Mouse (Mus musculus): ENCODE results near the gene Rin3. TPM values are rescaled to one million over a fixed set of nuclear protein-coding genes. Genes with fewer than 3 reads are reported as not detected.

Rin3 gene
- polyA plus RNA-seq, 1 experiment from 2014 or later = 3.2 TPM

DNA sequence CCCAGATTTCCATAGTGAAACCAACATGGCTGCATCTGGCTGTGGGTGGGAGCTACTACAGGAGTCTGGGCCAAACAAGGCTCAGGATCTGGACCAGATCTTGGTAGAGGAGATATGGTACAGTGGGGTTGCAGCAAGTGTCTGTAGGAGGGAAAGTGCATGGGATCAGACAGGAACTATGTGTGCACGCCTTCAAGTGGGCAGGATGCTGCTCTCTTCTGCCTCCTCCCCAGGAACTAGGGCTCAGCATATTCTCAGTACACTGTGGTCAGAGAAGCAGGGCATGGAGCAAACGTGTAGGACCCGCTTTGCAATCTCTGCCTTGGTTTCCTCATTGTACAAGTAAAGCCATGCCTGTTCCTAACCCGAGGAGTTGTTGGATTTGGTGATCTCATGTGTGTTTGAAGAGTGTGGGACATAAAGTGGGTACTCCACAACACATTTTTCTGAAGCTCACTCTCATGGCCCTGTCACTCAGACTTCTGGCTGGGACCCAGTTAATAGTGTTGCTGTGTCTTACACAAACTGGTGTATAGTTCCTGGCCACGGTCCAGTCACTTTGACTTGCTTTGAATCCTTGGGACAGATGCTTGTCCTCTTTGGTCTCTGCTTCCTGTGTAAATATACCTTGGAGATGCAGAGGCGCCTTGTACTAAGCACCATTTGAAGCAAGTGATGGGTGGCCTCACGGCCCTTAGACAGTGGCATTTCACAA is 9.8 kb downstream of the Rin3 start:
- H3K27ac ChIP-seq (replicated peaks) = no peak overlapping the region
- no peak for ATAC-seq (ENCODE audit: low FRiP score)
- no peak overlapping the region for H3K4me3 ChIP-seq (replicated peaks)
- H3K4me2 ChIP-seq = no peak overlapping the region
- no peak overlapping the region for H3K9ac ChIP-seq (replicated peaks)
- no peaks in the 10 kb centered on the region for H3K36me3 ChIP-seq
- H3K4me1 ChIP-seq = 0 out of 2 replicates have a peak, but pooled peaks cover 2% of the 10 kb centered on the region
- no peaks in the 10 kb centered on the region for H3K27me3 ChIP-seq (replicated peaks)
- WGBS = 87% methylated on average over 7 of the region's 7 CpGs
- no peaks in the 10 kb centered on the region for H3K9me3 ChIP-seq (replicated peaks)

- H3K9ac ChIP-seq (replicated peaks) = no peak overlapping the region
- H3K27ac ChIP-seq (replicated peaks) = no peak overlapping the region
- no peaks in the 10 kb centered on the region for H3K27me3 ChIP-seq (replicated peaks)
- H3K9me3 ChIP-seq (replicated peaks) = no peaks in the 10 kb centered on the region
- ATAC-seq (ENCODE audit: low FRiP score) = no peak
- no peaks in the 10 kb centered on the region for H3K36me3 ChIP-seq
- H3K4me3 ChIP-seq (replicated peaks) = no peak overlapping the region
- 77% methylated on average over 5 of the region's 5 CpGs for WGBS
- no peak overlapping the region for H3K4me2 ChIP-seq
- H3K4me1 ChIP-seq = 0 out of 2 replicates have a peak, but pooled peaks cover 2% of the 10 kb centered on the region
These were observed 11.8 kb downstream of the Rin3 start for GRCm38 (mm10) chr12:102294634-102295033.

DNA sequence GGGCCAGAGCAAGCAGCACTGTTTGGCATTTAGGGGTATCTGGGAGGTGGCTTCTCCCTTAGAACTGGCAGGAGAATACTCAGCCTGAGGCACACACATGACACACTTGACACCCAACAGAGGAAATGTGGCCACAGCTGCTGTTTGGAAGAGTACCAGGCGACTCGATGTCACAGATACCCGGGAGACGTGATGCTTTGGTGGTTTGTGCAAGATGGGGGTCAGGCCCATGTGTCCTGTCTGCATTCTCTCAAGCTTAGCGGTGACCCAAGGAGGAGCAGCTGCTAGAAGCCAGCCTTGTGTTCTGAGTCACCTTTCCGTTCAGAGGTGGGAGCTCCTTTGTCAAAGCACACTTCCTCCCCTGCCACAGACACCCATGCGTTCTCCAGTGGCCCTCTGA is 12.4 kb downstream of the Rin3 start:
- no peak overlapping the region for H3K4me3 ChIP-seq (replicated peaks)
- 69% methylated on average over 7 of the region's 7 CpGs for WGBS
- H3K27ac ChIP-seq (replicated peaks) = no peak overlapping the region
- no peaks in the 10 kb centered on the region for H3K27me3 ChIP-seq (replicated peaks)
- no peaks in the 10 kb centered on the region for H3K36me3 ChIP-seq
- no peak for ATAC-seq (ENCODE audit: low FRiP score)
- H3K9me3 ChIP-seq (replicated peaks) = no peaks in the 10 kb centered on the region
- H3K4me2 ChIP-seq = no peak overlapping the region
- no peak overlapping the region for H3K9ac ChIP-seq (replicated peaks)
- H3K4me1 ChIP-seq = 0 out of 2 replicates have a peak, but pooled peaks cover 2% of the 10 kb centered on the region

DNA sequence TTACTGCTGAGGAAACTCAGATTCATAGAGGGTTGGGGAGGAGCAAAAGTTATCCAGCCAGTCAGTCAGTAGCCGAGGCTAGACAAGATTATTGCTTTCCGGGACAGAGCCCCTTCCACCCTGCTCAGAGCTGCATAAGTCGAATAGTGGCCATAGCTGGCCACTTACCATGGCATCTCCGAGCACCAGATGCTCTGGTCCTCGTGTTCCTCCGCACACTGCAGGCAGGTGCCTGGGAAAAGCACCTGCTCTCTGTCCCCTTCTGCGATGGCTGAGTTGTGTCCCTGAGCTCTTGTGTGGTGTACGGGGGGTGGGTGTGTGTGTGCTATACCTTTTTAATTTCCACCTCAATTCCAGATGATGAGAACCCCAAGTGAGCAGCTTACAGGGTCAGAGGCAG is 12.8 kb downstream of the Rin3 start:
- Histone ChIP-seq H3K9ac (replicated peaks) (no peak overlapping the region), H3K27ac (replicated peaks) (no peak overlapping the region), H3K4me1 (0 out of 2 replicates have a peak, but pooled peaks cover 2% of the 10 kb centered on the region), H3K36me3 (no peaks in the 10 kb centered on the region), H3K9me3 (replicated peaks) (no peaks in the 10 kb centered on the region), H3K27me3 (replicated peaks) (no peaks in the 10 kb centered on the region), H3K4me3 (replicated peaks) (no peak overlapping the region), H3K4me2 (no peak overlapping the region)
- no peak for ATAC-seq (ENCODE audit: low FRiP score)
- 84% methylated on average over 8 of the region's 8 CpGs for WGBS

GRCm38 (mm10) chr12:102296361-102296760 is 13.5 kb downstream of the Rin3 start:
- 79% methylated on average over 1 of the region's 1 CpGs for WGBS

DNA sequence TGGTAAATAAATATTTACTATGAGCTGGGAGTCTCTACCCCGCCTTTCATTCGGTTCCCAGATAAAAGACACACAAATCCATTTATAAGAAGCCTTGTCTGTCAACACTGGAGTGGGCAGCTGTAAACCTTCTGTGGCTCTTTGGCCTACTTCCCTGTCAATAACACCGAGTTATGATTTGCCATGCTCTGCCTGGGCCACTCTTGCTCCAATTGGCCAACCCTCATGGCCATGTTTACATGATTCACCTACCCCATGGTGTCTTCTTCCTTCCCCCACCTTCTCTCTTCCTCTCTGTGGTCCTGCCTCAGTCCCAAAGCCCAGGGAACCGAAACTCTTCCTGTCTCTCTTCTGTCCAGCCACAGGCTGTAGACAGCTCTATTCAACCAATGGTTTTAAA is 14.1 kb downstream of the Rin3 start:
- WGBS = 83% methylated on average over 4 of the region's 4 CpGs
- ATAC-seq (ENCODE audit: low FRiP score) = no peak
- no peak overlapping the region for H3K4me2 ChIP-seq

More at GRCm38 (mm10) chr12:102296361-102296760, 13.5 kb downstream of the Rin3 start:
- H3K27ac ChIP-seq (replicated peaks) = no peak overlapping the region
- no peak overlapping the region for H3K9ac ChIP-seq (replicated peaks)
- H3K4me3 ChIP-seq (replicated peaks) = no peak overlapping the region
- H3K4me1 ChIP-seq = 0 out of 2 replicates have a peak, but pooled peaks cover 2% of the 10 kb centered on the region
- H3K4me2 ChIP-seq = no peak overlapping the region
- H3K9me3 ChIP-seq (replicated peaks) = no peaks in the 10 kb centered on the region
- no peak for ATAC-seq (ENCODE audit: low FRiP score)
- no peaks in the 10 kb centered on the region for H3K27me3 ChIP-seq (replicated peaks)
- no peaks in the 10 kb centered on the region for H3K36me3 ChIP-seq

GRCm38 (mm10) chr12:102299209-102299608 is 16.4 kb downstream of the Rin3 start:
- no peak overlapping the region for H3K4me3 ChIP-seq (replicated peaks)
- 61% methylated on average over 5 of the region's 5 CpGs for whole genome bisulfite sequencing
- peaks cover 18% of the 10 kb centered on the region for H3K4me1 ChIP-seq
- no peak overlapping the region for H3K4me2 ChIP-seq
- no peak overlapping the region for H3K9ac ChIP-seq (replicated peaks)
- H3K27me3 ChIP-seq (replicated peaks) = no peaks in the 10 kb centered on the region
- no peaks in the 10 kb centered on the region for H3K9me3 ChIP-seq (replicated peaks)
- no peak overlapping the region for H3K27ac ChIP-seq (replicated peaks)
- no peaks in the 10 kb centered on the region for H3K36me3 ChIP-seq
- ATAC-seq (ENCODE audit: low FRiP score) = no peak

More for the DNA sequence above, 14.1 kb downstream of the Rin3 start:
- no peak overlapping the region for H3K27ac ChIP-seq (replicated peaks)
- H3K4me3 ChIP-seq (replicated peaks) = no peak overlapping the region
- H3K27me3 ChIP-seq (replicated peaks) = no peaks in the 10 kb centered on the region
- H3K9ac ChIP-seq (replicated peaks) = no peak overlapping the region
- H3K9me3 ChIP-seq (replicated peaks) = no peaks in the 10 kb centered on the region
- H3K4me1 ChIP-seq = 0 out of 2 replicates have a peak, but pooled peaks cover 2% of the 10 kb centered on the region
- no peaks in the 10 kb centered on the region for H3K36me3 ChIP-seq

DNA sequence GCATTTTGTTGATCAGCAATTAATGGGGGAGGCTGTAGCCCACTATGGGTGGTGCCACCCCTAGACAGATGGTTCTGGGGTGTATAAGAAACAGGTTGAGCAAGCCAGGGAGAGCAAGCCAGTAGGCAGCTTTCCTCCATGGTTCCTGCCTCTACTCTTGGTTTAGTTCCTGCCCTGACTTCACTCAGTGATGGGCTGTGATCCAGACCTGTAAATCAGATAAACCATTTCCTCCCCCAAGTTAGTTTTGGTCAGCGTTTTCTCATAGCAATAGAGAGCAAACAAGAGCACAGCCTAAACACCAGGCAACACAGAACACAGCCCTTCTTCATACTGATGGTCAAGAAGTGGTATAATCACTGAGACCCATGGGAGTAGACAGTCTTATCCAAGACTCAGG is 18.7 kb downstream of the Rin3 start:
- 80% methylated on average over 1 of the region's 1 CpGs for WGBS
- no peaks in the 10 kb centered on the region for H3K27me3 ChIP-seq (replicated peaks)
- H3K4me1 ChIP-seq = peaks cover 29% of the 10 kb centered on the region
- H3K9me3 ChIP-seq (replicated peaks) = no peaks in the 10 kb centered on the region
- no peak for ATAC-seq (ENCODE audit: low FRiP score)
- H3K4me3 ChIP-seq (replicated peaks) = no peak overlapping the region
- no peak overlapping the region for H3K27ac ChIP-seq (replicated peaks)
- no peak overlapping the region for H3K9ac ChIP-seq (replicated peaks)
- no peak overlapping the region for H3K4me2 ChIP-seq
- H3K36me3 ChIP-seq = no peaks in the 10 kb centered on the region

DNA sequence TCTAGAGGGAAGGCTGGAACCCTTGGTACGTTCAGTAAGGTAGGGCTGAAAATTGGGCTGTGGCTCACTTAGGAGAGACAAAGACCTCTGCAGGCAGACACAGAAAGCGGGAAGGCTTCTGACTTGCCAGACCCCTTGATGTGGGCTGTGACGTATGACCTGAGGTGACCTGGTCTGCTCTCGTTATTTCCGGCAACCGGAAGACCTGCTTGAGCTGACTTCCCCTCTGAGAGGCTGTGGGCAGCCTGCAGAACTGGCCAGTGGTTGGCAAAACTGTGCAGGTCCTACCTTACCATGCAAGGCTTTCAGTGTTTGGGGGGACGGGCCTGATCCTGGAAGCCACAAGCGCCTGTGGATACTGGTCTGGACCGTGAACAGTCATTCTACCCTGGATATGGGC is 19.5 kb downstream of the Rin3 start:
- peaks cover 29% of the 10 kb centered on the region for H3K4me1 ChIP-seq
- no peak overlapping the region for H3K4me3 ChIP-seq (replicated peaks)
- no peaks in the 10 kb centered on the region for H3K27me3 ChIP-seq (replicated peaks)
- no peak for ATAC-seq (ENCODE audit: low FRiP score)
- H3K27ac ChIP-seq (replicated peaks) = no peak overlapping the region
- H3K36me3 ChIP-seq = no peaks in the 10 kb centered on the region
- 87% methylated on average over 9 of the region's 9 CpGs for WGBS
- H3K9me3 ChIP-seq (replicated peaks) = no peaks in the 10 kb centered on the region
- H3K4me2 ChIP-seq = no peak overlapping the region
- no peak overlapping the region for H3K9ac ChIP-seq (replicated peaks)

GRCm38 (mm10) chr12:102302831-102303351 is 20.0 kb downstream of the Rin3 start:
- Histone ChIP-seq H3K4me2 (no peak overlapping the region), H3K9me3 (replicated peaks) (no peaks in the 10 kb centered on the region), H3K36me3 (no peaks in the 10 kb centered on the region), H3K27me3 (replicated peaks) (no peaks in the 10 kb centered on the region), H3K9ac (replicated peaks) (no peak overlapping the region), H3K4me3 (replicated peaks) (no peak overlapping the region), H3K27ac (replicated peaks) (0 out of 2 replicates have a peak overlapping the region, but pooled peaks have one; percentile 28), H3K4me1 (peaks cover 33% of the 10 kb centered on the region)
- WGBS = 70% methylated on average over 4 of the region's 4 CpGs
- no peak for ATAC-seq (ENCODE audit: low FRiP score)

- no peak overlapping the region for H3K4me2 ChIP-seq
- no peaks in the 10 kb centered on the region for H3K9me3 ChIP-seq (replicated peaks)
- peaks cover 43% of the 10 kb centered on the region for H3K4me1 ChIP-seq
- no peaks in the 10 kb centered on the region for H3K36me3 ChIP-seq
- no peak overlapping the region for H3K27ac ChIP-seq (replicated peaks)
- no peak for ATAC-seq (ENCODE audit: low FRiP score)
- H3K9ac ChIP-seq (replicated peaks) = no peak overlapping the region
- no peak overlapping the region for H3K4me3 ChIP-seq (replicated peaks)
- 37% methylated on average over 7 of the region's 7 CpGs for WGBS
- H3K27me3 ChIP-seq (replicated peaks) = no peaks in the 10 kb centered on the region
These were observed 21.0 kb downstream of the Rin3 start for GRCm38 (mm10) chr12:102303867-102304266.

Data from neural tube, embryonic 15.5 days (tissue).